Mouse (Mus musculus) heart, adult 2 months (tissue): ENCODE results near the gene Cmpk2.

Source experiments
- CTCF ChIP-seq: fragments of 200-600 bp; IDR thresholded peaks from 2 replicates; pipeline ENCODE4 v1.8.1; 2022; ENCODE audit warnings: antibody characterized with exemption, mild to moderate bottlenecking, moderate library complexity
- POLR2A ChIP-seq: fragments of 200-500 bp; IDR thresholded peaks from 2 replicates; pipeline ENCODE4 v1.6.1; 2011; ENCODE audit warnings: mild to moderate bottlenecking, low read depth, low read length, control low read depth; ENCODE audit not compliant: insufficient read depth

DNA sequence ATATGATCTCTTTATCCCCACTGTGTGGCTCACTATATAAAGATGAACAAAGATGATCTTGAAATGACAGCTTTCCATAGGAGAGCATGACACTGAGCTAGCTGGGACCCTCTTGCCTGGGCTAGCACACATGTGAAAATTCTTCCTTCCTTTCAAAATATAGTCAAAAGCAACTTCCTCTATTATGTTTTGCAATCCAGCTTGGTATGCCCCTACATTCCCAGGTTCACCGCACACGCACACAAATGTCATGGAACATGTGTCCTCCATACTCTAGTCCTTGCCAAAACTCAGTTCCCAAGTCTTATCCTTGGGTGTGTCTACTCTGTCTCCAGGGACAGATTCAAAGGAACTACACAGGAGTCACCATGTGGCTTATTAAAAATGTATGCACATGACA is 19.5 kb upstream of the Cmpk2 start:
- TF ChIP-seq CTCF (no peak), POLR2A (no peak)
